Mouse (Mus musculus): ENCODE data around the gene Col4a5. TPM values are rescaled to one million over a fixed set of nuclear protein-coding genes. Genes with fewer than 3 reads are reported as not detected.

Gene Col4a5
- polyA plus RNA-seq (2012; rRNA removed): 3.5 and 3.6 TPM in 2 replicates

DNA sequence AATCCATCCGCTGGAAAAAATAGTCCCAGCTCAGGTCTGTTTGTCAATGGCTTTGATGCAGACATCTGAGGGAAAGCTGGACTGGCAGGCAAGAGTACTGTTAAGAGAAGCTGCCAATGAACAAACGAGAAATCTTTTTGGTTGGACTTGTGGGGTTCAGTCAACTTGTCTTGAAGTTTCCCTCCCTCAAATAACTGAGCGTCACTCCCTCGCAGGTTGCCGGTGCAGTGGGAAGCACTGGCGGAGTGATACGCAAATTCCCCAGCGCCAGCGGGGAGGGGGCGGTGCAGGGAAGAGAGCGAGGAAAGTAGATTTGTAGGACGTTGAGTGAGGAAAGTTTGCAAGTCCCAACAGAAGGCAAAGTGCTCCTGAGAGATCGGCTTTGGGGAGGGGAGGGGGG lies at the start of gene Col4a5:
Col4a5 (plus strand) TSS at position 276 of the 400 bp plus-strand sequence.
- TF ChIP-seq CTCF (IDR thresholded peaks at IDR 0.05; ENCODE audit: borderline replicate concordance, insufficient read depth, low read depth, low read length) (no peak), POLR2A (IDR thresholded peaks at IDR 0.05; ENCODE audit: borderline replicate concordance, insufficient read depth, low read length) (no peak)
- H3K4me3 ChIP-seq (replicated peaks; ENCODE audit: insufficient read depth, low read depth, low read length): peak within 1 kb of the TSS; percentile 36
- no peak within 1 kb of the TSS for H3K27ac ChIP-seq (ENCODE audit: insufficient read depth, low read length)
- H3K4me1 ChIP-seq (ENCODE audit: control insufficient read depth, insufficient read depth, low read length): no peaks in the 10 kb centered on the region
- DNase-seq: peak; percentile 17 to 21
- no peaks in the 10 kb centered on the region for H3K27me3 ChIP-seq (ENCODE audit: control insufficient read depth, insufficient read depth, low read length)
- 4% methylated on average over 13 of the region's 13 CpGs for WGBS

DNA sequence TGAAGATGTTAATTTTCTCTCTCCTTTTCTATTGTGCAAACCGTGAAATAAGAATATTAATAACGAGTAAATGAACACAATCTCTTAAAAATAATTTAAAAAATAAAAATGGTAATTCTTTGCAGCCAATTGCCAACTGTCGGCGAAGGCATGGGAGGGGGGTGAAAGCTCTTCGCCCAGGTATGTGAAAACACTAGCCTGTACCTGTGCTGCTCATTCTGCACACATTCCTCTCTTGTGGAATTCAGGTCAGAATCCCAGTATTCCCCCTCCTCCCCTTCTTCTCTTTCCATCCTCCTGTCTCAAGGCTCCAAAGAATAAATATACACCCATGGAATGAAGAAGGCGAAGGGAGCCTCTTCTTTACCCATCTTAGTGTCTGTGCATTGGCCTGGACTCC lies 38.4 kb upstream of the Col4a5 start:
- H3K4me3 ChIP-seq (replicated peaks; ENCODE audit: insufficient read depth, low read depth, low read length): no peak overlapping the region
- no peak for DNase-seq
- H3K27me3 ChIP-seq (ENCODE audit: control insufficient read depth, insufficient read depth, low read length): no peaks in the 10 kb centered on the region
- WGBS: 90% methylated on average over 6 of the region's 6 CpGs
- no peak overlapping the region for H3K27ac ChIP-seq (ENCODE audit: insufficient read depth, low read length)
- H3K4me1 ChIP-seq (ENCODE audit: control insufficient read depth, insufficient read depth, low read length): no peaks in the 10 kb centered on the region
- TF ChIP-seq POLR2A (IDR thresholded peaks at IDR 0.05; ENCODE audit: borderline replicate concordance, insufficient read depth, low read length) (no peak), CTCF (IDR thresholded peaks at IDR 0.05; ENCODE audit: borderline replicate concordance, insufficient read depth, low read depth, low read length) (no peak)

DNA sequence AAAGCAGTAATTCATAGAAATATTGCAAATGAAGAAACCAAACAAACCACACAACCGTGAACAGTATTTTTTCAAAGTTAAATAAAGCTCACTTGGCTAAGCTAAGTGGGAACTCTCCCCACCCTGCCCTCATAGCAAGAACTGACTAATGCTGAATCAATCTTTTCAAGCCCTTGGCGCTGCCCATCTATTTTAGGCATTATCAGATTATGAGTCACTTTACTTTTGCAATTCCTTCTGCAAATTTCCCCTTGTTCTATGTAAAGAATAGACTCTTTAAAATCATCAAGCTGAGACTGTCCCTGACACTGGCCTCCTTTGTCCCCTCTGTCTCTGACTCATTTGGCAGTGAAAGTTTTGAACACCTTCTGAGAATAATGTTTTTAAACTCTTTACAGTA lies 35.8 kb upstream of the Col4a5 start:
- 76% methylated on average over 2 of the region's 2 CpGs for WGBS
- DNase-seq: no peak
- no peaks in the 10 kb centered on the region for H3K27me3 ChIP-seq (ENCODE audit: control insufficient read depth, insufficient read depth, low read length)
- no peak overlapping the region for H3K4me3 ChIP-seq (replicated peaks; ENCODE audit: insufficient read depth, low read depth, low read length)
- no peak overlapping the region for H3K27ac ChIP-seq (ENCODE audit: insufficient read depth, low read length)
- no peaks in the 10 kb centered on the region for H3K4me1 ChIP-seq (ENCODE audit: control insufficient read depth, insufficient read depth, low read length)
- TF ChIP-seq CTCF (IDR thresholded peaks at IDR 0.05; ENCODE audit: borderline replicate concordance, insufficient read depth, low read depth, low read length) (no peak), POLR2A (IDR thresholded peaks at IDR 0.05; ENCODE audit: borderline replicate concordance, insufficient read depth, low read length) (no peak)

GRCm38 (mm10) chrX:141447936-141448335 lies 27.2 kb upstream of the Col4a5 start:
- H3K27ac ChIP-seq (ENCODE audit: insufficient read depth, low read length): no peak overlapping the region
- TF ChIP-seq CTCF (IDR thresholded peaks at IDR 0.05; ENCODE audit: borderline replicate concordance, insufficient read depth, low read depth, low read length): no peak
- no peak for TF ChIP-seq POLR2A (IDR thresholded peaks at IDR 0.05; ENCODE audit: borderline replicate concordance, insufficient read depth, low read length)
- no peaks in the 10 kb centered on the region for H3K27me3 ChIP-seq (ENCODE audit: control insufficient read depth, insufficient read depth, low read length)
- H3K4me1 ChIP-seq (ENCODE audit: control insufficient read depth, insufficient read depth, low read length): no peaks in the 10 kb centered on the region
- H3K4me3 ChIP-seq (replicated peaks; ENCODE audit: insufficient read depth, low read depth, low read length): no peak overlapping the region
- 87% methylated on average over 1 of the region's 1 CpGs for WGBS
- DNase-seq: no peak

- no peak within 1 kb of the TSS for H3K27ac ChIP-seq (ENCODE audit: insufficient read depth, low read length)
- WGBS: 8% methylated on average over 16 of the region's 16 CpGs
- H3K4me1 ChIP-seq (ENCODE audit: control insufficient read depth, insufficient read depth, low read length): no peaks in the 10 kb centered on the region
- H3K27me3 ChIP-seq (ENCODE audit: control insufficient read depth, insufficient read depth, low read length): no peaks in the 10 kb centered on the region
- H3K4me3 ChIP-seq (replicated peaks; ENCODE audit: insufficient read depth, low read depth, low read length): no peak within 1 kb of the TSS
- no peak for TF ChIP-seq POLR2A (IDR thresholded peaks at IDR 0.05; ENCODE audit: borderline replicate concordance, insufficient read depth, low read length)
- TF ChIP-seq CTCF (IDR thresholded peaks at IDR 0.05; ENCODE audit: borderline replicate concordance, insufficient read depth, low read depth, low read length): no peak
- no peak for DNase-seq
Observed at GRCm38 (mm10) chrX:141473470-141474302, 1.5 kb upstream of the Col4a5 start, which contains the start of gene Col4a6. TSS of gene Col4a6 (minus strand) at chrX:141474076.

DNA sequence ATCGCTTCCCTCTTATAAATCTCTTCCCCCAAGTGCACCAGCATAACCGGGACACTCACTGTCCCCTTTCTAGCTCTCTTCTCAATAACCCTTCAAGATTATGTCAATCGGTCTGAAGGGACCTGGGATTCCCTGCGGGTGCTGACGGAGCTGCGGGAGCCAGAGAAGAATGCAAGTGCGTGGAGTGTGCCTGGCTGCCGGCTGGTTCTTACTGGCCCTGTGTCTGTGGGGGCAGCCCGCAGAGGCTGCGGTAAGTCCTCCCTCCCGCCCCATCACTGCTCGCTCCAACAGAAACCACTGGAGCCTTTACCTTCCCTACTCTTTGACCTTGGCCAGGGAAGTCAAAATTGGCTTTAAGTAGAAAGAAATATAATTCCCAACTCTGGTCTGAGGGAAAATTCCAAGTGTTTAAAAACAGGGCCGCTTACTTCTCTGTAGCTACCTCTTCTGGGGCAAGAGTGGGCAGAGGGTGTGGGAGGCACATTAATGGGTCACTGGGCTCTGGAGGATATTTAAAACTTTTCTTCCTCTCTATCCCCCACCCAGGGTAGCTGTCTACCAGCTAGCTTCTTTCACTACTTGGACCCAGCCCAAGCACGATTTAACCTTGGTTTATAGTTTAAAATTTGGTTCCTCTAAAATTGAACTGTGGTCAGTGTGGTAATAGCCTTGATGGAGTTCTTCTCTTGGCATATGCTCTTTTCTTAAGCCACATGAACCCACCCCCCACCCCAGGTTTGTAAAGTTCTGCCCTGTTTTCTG lies 562 bp downstream of the Col4a5 start:
- H3K4me1 ChIP-seq (ENCODE audit: control insufficient read depth, insufficient read depth, low read length): no peaks in the 10 kb centered on the region
- 6% methylated on average over 14 of the region's 14 CpGs for WGBS
- peak overlapping the region; percentile 36 for H3K4me3 ChIP-seq (replicated peaks; ENCODE audit: insufficient read depth, low read depth, low read length)
- peak in 1 of 2 experiments; percentile 1 for DNase-seq
- no peaks in the 10 kb centered on the region for H3K27me3 ChIP-seq (ENCODE audit: control insufficient read depth, insufficient read depth, low read length)
- TF ChIP-seq CTCF (IDR thresholded peaks at IDR 0.05; ENCODE audit: borderline replicate concordance, insufficient read depth, low read depth, low read length) (no peak), POLR2A (IDR thresholded peaks at IDR 0.05; ENCODE audit: borderline replicate concordance, insufficient read depth, low read length) (no peak)
- H3K27ac ChIP-seq (ENCODE audit: insufficient read depth, low read length): no peak overlapping the region

DNA sequence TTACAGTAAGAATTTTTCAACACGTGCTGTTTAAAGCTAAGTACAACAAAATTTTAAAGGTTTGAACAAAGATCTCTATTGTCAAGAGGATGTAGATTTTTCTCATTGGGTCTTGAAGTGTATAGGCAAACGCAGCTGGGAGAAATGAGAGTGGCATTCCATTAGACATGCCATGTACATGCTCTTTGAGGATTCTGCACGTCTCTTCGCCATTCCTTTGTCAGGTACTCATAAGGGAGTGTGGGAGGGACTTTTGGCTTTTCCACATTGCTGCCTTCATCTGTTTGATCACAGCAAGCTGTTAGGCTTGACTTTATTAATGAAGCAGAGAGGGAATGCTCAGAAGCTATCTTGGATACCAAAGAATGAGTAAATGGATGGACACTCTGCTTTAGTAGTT lies 19.4 kb downstream of the Col4a5 start:
- no peak overlapping the region for H3K27ac ChIP-seq (ENCODE audit: insufficient read depth, low read length)
- no peak for DNase-seq
- 52% methylated on average over 4 of the region's 4 CpGs for WGBS
- no peak overlapping the region for H3K4me3 ChIP-seq (replicated peaks; ENCODE audit: insufficient read depth, low read depth, low read length)
- no peak for TF ChIP-seq CTCF (IDR thresholded peaks at IDR 0.05; ENCODE audit: borderline replicate concordance, insufficient read depth, low read depth, low read length)
- TF ChIP-seq POLR2A (IDR thresholded peaks at IDR 0.05; ENCODE audit: borderline replicate concordance, insufficient read depth, low read length): no peak
- H3K27me3 ChIP-seq (ENCODE audit: control insufficient read depth, insufficient read depth, low read length): no peaks in the 10 kb centered on the region
- H3K4me1 ChIP-seq (ENCODE audit: control insufficient read depth, insufficient read depth, low read length): no peaks in the 10 kb centered on the region
